Mouse (Mus musculus) erythroblast, embryonic 14.5 days (primary cell): ENCODE measurements around the gene Gpr34.

ENCODE experiments used
- GATA1 ChIP-seq: IDR thresholded peaks from 2 replicates; pipeline ENCODE4 v1.6.1; 2012; ENCODE audit warnings: low read length, inconsistent platforms, mixed read lengths
- TAL1 ChIP-seq: IDR thresholded peaks from 3 replicates; pipeline ENCODE4 v1.6.1; 2012; ENCODE audit warnings: low read length, inconsistent platforms, mixed read lengths

- TF ChIP-seq TAL1: no peak
- no peak for TF ChIP-seq GATA1
These were observed 24.8 kb downstream of the Gpr34 start for GRCm38 (mm10) chrX:13656721-13657120.
